Mouse (Mus musculus) lung, adult 2 months (tissue): Measurements from ENCODE around the gene Arid3a. TPM values are rescaled to one million over a fixed set of nuclear protein-coding genes. Genes with fewer than 3 reads are reported as not detected.

ENCODE experiments used
- DNase-seq: peaks from one replicate; pipeline ENCODE4 v3.0.0; 2022
- H3K4me1 ChIP-seq: fragments of 200-500 bp; 2 replicates; pipeline ENCODE4 v1.6.1; 2011; ENCODE audit warnings: low read length; ENCODE audit not compliant: control insufficient read depth, insufficient read depth
- H3K4me3 ChIP-seq: fragments of 200-500 bp; replicated peaks from 2 replicates; pipeline ENCODE3; 2011; ENCODE audit warnings: low read depth, mild to moderate bottlenecking, control low read depth, low read length; ENCODE audit errors: extremely low read depth
- CTCF ChIP-seq: fragments of 200-500 bp; IDR thresholded peaks from 2 replicates; pipeline ENCODE4 v1.5.1; 2011; ENCODE audit warnings: mild to moderate bottlenecking, low read length, control low read depth; ENCODE audit not compliant: insufficient read depth
- POLR2A ChIP-seq: fragments of 200-500 bp; IDR thresholded peaks from 2 replicates; pipeline ENCODE4 v1.6.1; 2011; ENCODE audit warnings: low read depth, mild to moderate bottlenecking, control low read depth, low read length, borderline replicate concordance; ENCODE audit errors: extremely low read depth
- WGBS: fragments of 180-500 bp; shearing (Covaris S2); methylation state at CpG from one replicate; pipeline ENCODE4 v1.1.7; 2018; 5-methylcytosine and 5-hydroxymethylcytosine counted together
- polyA plus RNA-seq: library from polyadenylated mRNA; depleted of rRNA; stranded (reverse); fragments of >200 nt; gene quantifications from 2 replicates; pipeline ENCODE4 v1.2.3, GENCODE M21; 2012

The Arid3a gene
- polyA plus RNA-seq, 1 experiment = 7.8 TPM

GRCm38 (mm10) chr10:79984195-79984816, 57.5 kb downstream of the Arid3a start, which contains the start of gene Tmem259:
Gene Tmem259, minus strand, starts transcription at chr10:79984330.
- TF ChIP-seq POLR2A (no peak), CTCF (no peak; the same call in 1 of the 2 replicates)
- Histone ChIP-seq H3K4me1 (peaks cover 28% of the 10 kb centered on the region), H3K4me3 (peak within 1 kb of the TSS; percentile 87)
- peak; percentile 85 for DNase-seq
- WGBS = under 1% methylated on average over 49 of the region's 49 CpGs

- Histone ChIP-seq H3K4me3 (peak overlapping the region; percentile 87), H3K4me1 (peaks cover 30% of the 10 kb centered on the region)
- TF ChIP-seq POLR2A (peak; percentile 52; the same call in 1 of the 2 replicates), CTCF (no peak)
- peak; percentile 92 for DNase-seq
- WGBS = under 1% methylated on average over 22 of the region's 22 CpGs
These were observed 58.0 kb downstream of the Arid3a start for GRCm38 (mm10) chr10:79984871-79985270.

- TF ChIP-seq CTCF (no peak), POLR2A (peak; percentile 44; the same call in 1 of the 2 replicates)
- WGBS = under 1% methylated on average over 35 of the region's 35 CpGs
- Histone ChIP-seq H3K4me1 (peaks cover 30% of the 10 kb centered on the region), H3K4me3 (peak overlapping the region; percentile 87)
- DNase-seq = peak; percentile 71
These were observed 58.7 kb downstream of the Arid3a start for GRCm38 (mm10) chr10:79985334-79986231.

GRCm38 (mm10) chr10:79986232-79986878, 59.5 kb downstream of the Arid3a start:
- peaks cover 30% of the 10 kb centered on the region for H3K4me1 ChIP-seq
- no peak for DNase-seq
- H3K4me3 ChIP-seq = no peak overlapping the region
- TF ChIP-seq CTCF (no peak), POLR2A (peak; percentile 35; the same call in 1 of the 2 replicates)
- WGBS = 13% methylated on average over 6 of the region's 6 CpGs

- Histone ChIP-seq H3K4me1 (peaks cover 30% of the 10 kb centered on the region), H3K4me3 (peak overlapping the region; percentile 4)
- DNase-seq = peak; percentile 88
- TF ChIP-seq POLR2A (peak; percentile 38; the same call in 1 of the 2 replicates), CTCF (peak; percentile 69)
- 5% methylated on average over 11 of the region's 11 CpGs for WGBS
These were observed 60.1 kb downstream of the Arid3a start for GRCm38 (mm10) chr10:79986963-79987362.

- Histone ChIP-seq H3K4me1 (peaks cover 24% of the 10 kb centered on the region), H3K4me3 (peak overlapping the region; percentile 86)
- 10% methylated on average over 27 of the region's 27 CpGs for WGBS
- no peak for TF ChIP-seq CTCF
- TF ChIP-seq POLR2A = peak; percentile 23; the same call in 1 of the 2 replicates
- DNase-seq = peak; percentile 53
These were observed 61.1 kb downstream of the Arid3a start for GRCm38 (mm10) chr10:79987771-79988505.

GRCm38 (mm10) chr10:79988506-79989271, 61.8 kb downstream of the Arid3a start, which contains the start of gene Cnn2:
Gene Cnn2, plus strand, starts transcription at chr10:79988584.
- Histone ChIP-seq H3K4me1 (peaks cover 19% of the 10 kb centered on the region), H3K4me3 (peak within 1 kb of the TSS; percentile 86)
- WGBS = 2% methylated on average over 58 of the region's 59 CpGs
- peak; percentile 68; the same call in 1 of the 2 replicates for TF ChIP-seq POLR2A
- TF ChIP-seq CTCF = no peak
- DNase-seq = peak; percentile 79

GRCm38 (mm10) chr10:79989272-79989786, 62.5 kb downstream of the Arid3a start:
- H3K4me3 ChIP-seq = peak overlapping the region; percentile 86
- DNase-seq = no peak
- WGBS = 22% methylated on average over 8 of the region's 8 CpGs
- TF ChIP-seq POLR2A (no peak), CTCF (no peak)
- H3K4me1 ChIP-seq = peaks cover 19% of the 10 kb centered on the region
